Mouse (Mus musculus): ENCODE measurements around the gene Six3. TPM values are rescaled to one million over a fixed set of nuclear protein-coding genes. Genes with fewer than 3 reads are reported as not detected.

Gene Six3
- polyA plus RNA-seq, 1 experiment from 2014 or later, result not detected

DNA sequence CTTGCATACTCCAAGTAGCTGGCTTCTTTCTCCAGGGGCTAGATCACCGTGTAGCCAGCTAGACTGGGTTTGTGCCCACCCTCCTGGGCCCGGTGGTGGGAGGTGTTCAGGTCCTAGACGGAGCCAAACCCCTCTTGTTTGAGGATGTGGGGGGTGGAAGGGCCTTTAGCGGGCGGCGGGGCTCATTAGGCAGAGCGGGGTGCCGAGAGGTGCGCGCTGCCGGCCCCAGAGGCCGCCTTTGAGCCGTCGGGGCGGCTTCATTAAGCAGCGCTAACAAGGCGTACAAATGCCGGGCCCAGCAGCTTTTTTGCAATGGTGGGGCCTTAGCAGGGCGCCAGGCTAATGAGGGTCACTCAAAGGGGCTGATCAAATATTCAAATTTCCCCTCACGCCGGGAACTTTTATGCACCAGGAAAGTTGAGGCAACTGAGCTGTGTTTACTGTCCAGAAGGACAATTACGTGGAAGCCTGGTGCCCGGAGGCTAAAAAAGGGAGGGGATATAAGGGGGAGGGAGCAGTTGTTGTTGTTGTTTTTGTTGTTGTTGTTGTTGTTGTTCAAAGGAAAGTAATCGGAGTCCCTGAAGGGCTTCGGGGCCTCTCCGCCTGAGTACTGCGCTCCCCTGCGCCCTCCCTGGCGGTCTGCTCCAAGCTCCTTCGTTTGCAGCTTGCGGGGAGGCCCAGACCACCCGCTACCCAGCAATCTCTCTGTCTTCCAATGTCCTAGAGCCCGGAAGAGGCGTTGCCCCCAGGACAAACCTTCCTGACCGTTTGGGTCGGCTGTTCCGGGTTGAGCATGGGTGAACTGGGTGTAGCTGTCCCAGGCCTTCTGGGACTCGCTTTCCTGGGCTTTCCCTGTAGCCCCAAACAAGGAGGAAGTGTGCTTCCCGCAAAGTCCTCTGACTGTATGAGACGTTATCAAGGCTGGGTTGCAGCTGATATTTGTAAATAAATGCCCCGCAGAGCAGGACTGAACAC, 3.4 kb downstream of the Six3 start:
- no peak for ATAC-seq (replicated peaks; ENCODE audit: low FRiP score)

GRCm38 (mm10) chr17:85617566-85618358, 4.4 kb downstream of the Six3 start:
- Histone ChIP-seq H3K27ac (ENCODE audit: low read depth, low read length) (no peak overlapping the region), H3K9me3 (ENCODE audit: control insufficient read depth, low read length) (no peaks in the 10 kb centered on the region), H3K27me3 (replicated peaks; ENCODE audit: control insufficient read depth, insufficient read depth, low read length) (peaks cover 100% of the 10 kb centered on the region), H3K9ac (ENCODE audit: low read depth, low read length) (no peak overlapping the region), H3K4me2 (peak overlapping the region; percentile 19), H3K36me3 (ENCODE audit: control insufficient read depth, insufficient read depth, low read length) (no peaks in the 10 kb centered on the region), H3K4me1 (replicated peaks; ENCODE audit: control insufficient read depth, insufficient read depth, low read length) (no peaks in the 10 kb centered on the region), H3K4me3 (ENCODE audit: low read depth, low read length) (no peak overlapping the region)
- DNase-seq (ENCODE audit: low spot score) (no peak), ATAC-seq (replicated peaks; ENCODE audit: low FRiP score) (no peak)
- WGBS, result 1% methylated on average over 36 of the region's 36 CpGs

More for the DNA sequence above, 3.4 kb downstream of the Six3 start:
- H3K27me3 ChIP-seq (replicated peaks; ENCODE audit: control insufficient read depth, insufficient read depth, low read length), result peaks cover 100% of the 10 kb centered on the region
- 2% methylated on average over 41 of the region's 41 CpGs for WGBS
- no peaks in the 10 kb centered on the region for H3K4me1 ChIP-seq (replicated peaks; ENCODE audit: control insufficient read depth, insufficient read depth, low read length)
- H3K27ac ChIP-seq (ENCODE audit: low read depth, low read length), result no peak overlapping the region
- H3K9me3 ChIP-seq (ENCODE audit: control insufficient read depth, low read length), result no peaks in the 10 kb centered on the region
- no peak overlapping the region for H3K4me2 ChIP-seq
- DNase-seq (ENCODE audit: low spot score), result no peak
- H3K36me3 ChIP-seq (ENCODE audit: control insufficient read depth, insufficient read depth, low read length), result no peaks in the 10 kb centered on the region
- no peak overlapping the region for H3K4me3 ChIP-seq (ENCODE audit: low read depth, low read length)
- no peak overlapping the region for H3K9ac ChIP-seq (ENCODE audit: low read depth, low read length)

DNA sequence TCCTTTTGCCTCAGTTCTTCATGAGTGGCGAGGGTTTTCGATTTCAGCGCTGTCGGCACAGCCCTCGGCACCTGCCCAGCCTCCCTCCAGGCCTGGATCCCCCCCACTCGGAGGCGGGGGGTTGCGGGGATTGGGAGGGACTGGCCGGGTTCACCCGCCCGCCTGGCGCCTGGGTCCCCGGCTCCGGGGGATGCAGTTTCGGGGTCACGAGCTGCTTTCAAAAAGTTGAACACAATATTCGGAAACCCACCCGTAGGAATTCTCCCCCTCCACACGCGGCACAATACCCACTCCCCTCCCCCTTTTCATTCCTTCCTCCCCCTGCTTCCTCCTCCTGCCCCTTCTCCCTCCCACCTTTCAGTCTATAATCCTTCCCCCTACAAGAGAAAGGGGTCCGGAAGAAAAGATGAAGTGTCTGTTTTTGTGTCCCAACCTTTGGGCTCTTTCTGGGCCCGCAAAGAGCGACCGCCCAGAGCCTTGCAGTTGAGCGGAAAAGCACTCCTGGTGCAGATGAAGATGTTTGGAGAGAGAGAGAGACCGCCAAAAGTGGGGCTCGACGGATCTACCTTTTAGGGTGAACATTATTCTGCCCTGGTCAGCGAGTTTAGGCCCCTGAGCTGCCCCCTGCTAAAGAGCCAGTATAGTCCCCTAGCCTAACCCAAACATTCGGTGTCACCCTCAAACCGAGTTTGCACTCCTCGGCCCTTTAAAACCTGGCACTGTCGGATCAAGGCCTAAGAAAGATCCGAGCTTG, 5.1 kb downstream of the Six3 start:
- DNase-seq (ENCODE audit: low spot score), result no peak
- WGBS, result 2% methylated on average over 34 of the region's 34 CpGs
- no peaks in the 10 kb centered on the region for H3K36me3 ChIP-seq (ENCODE audit: control insufficient read depth, insufficient read depth, low read length)
- no peak overlapping the region for H3K9ac ChIP-seq (ENCODE audit: low read depth, low read length)
- ATAC-seq (replicated peaks; ENCODE audit: low FRiP score), result no peak
- H3K27me3 ChIP-seq (replicated peaks; ENCODE audit: control insufficient read depth, insufficient read depth, low read length), result peaks cover 100% of the 10 kb centered on the region
- no peak overlapping the region for H3K27ac ChIP-seq (ENCODE audit: low read depth, low read length)
- peak overlapping the region; percentile 19 for H3K4me2 ChIP-seq
- no peak overlapping the region for H3K4me3 ChIP-seq (ENCODE audit: low read depth, low read length)
- no peaks in the 10 kb centered on the region for H3K9me3 ChIP-seq (ENCODE audit: control insufficient read depth, low read length)
- no peaks in the 10 kb centered on the region for H3K4me1 ChIP-seq (replicated peaks; ENCODE audit: control insufficient read depth, insufficient read depth, low read length)

DNA sequence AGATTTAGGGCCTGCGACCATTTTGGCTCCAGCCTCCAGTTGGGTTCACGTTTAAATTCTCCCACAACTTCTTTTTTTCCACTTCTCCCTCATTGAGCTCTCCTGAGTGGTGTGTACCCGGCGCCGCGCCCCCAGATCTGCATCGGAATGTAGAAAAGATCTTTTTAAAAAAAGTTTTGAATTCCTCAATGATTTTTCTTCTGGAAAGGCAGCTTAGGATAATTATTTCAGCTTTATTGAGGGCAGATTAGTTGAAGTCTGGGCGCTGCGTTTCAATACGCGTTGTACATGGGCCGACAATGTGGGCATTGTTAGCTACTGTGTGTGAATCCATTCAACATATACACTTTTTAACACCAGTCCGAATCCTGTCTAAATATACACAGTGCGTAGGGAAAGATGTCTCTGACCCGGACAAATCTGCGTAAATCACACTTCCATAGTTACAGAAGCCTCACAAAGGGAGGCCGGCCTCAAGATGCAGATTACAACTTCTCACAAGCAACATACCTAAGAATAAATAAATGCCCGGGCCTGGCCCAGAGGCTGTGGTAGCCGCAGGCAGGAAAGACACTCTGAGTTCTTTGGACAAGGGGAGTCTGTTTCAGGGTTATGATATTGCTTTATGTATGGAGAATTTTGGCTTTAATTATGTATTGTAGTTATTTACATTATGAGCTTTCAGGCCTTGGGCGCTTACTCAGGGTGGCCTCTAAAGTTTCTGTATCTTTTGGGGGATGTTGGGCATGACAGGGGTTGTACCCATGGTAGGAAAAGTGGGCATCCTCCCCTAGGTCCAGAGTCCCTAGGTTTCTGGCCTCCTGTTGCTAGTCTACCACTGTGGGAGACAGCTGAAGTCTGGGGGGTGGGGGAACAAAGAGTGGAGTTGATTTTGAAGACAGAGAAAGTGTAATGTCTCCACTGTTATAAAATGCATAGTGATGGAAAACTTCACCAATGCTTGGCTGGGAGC, 6.0 kb downstream of the Six3 start:
- 8% methylated on average over 20 of the region's 20 CpGs for WGBS
- Histone ChIP-seq H3K27me3 (replicated peaks; ENCODE audit: control insufficient read depth, insufficient read depth, low read length) (peaks cover 100% of the 10 kb centered on the region), H3K27ac (ENCODE audit: low read depth, low read length) (no peak overlapping the region), H3K9me3 (ENCODE audit: control insufficient read depth, low read length) (no peaks in the 10 kb centered on the region), H3K9ac (ENCODE audit: low read depth, low read length) (no peak overlapping the region), H3K4me1 (replicated peaks; ENCODE audit: control insufficient read depth, insufficient read depth, low read length) (no peaks in the 10 kb centered on the region), H3K4me3 (ENCODE audit: low read depth, low read length) (no peak overlapping the region), H3K4me2 (no peak overlapping the region), H3K36me3 (ENCODE audit: control insufficient read depth, insufficient read depth, low read length) (no peaks in the 10 kb centered on the region)
- ATAC-seq (replicated peaks; ENCODE audit: low FRiP score) (no peak), DNase-seq (ENCODE audit: low spot score) (no peak)

DNA sequence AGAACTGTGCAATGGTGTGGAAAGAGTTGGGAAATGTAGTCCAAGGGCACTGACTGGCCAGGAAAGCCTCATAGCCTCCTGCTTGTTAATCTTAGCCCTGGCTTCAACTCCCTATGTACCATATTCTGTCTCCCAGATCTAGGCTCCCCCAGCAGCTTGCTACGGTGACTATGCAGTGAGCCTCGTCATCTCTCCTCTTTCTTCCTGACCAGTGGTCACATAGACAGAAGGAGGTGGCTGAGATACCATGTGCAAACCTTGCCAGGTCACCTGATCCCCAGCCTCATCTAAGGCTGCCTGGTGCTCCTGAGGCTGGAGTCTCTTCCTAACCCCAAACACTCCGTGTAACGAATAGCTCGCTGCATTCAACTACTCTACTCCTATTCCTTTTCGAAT, 6.7 kb downstream of the Six3 start:
- H3K9me3 ChIP-seq (ENCODE audit: control insufficient read depth, low read length), result no peaks in the 10 kb centered on the region
- H3K4me1 ChIP-seq (replicated peaks; ENCODE audit: control insufficient read depth, insufficient read depth, low read length), result no peaks in the 10 kb centered on the region

GRCm38 (mm10) chr17:85620680-85621504, 7.5 kb downstream of the Six3 start:
- Histone ChIP-seq H3K4me2 (peak overlapping the region; percentile 33), H3K4me1 (replicated peaks; ENCODE audit: control insufficient read depth, insufficient read depth, low read length) (no peaks in the 10 kb centered on the region), H3K9ac (ENCODE audit: low read depth, low read length) (no peak overlapping the region), H3K27ac (ENCODE audit: low read depth, low read length) (no peak overlapping the region), H3K4me3 (ENCODE audit: low read depth, low read length) (0 out of 2 replicates have a peak overlapping the region, but pooled peaks have one; percentile 0), H3K27me3 (replicated peaks; ENCODE audit: control insufficient read depth, insufficient read depth, low read length) (peaks cover 100% of the 10 kb centered on the region), H3K36me3 (ENCODE audit: control insufficient read depth, insufficient read depth, low read length) (no peaks in the 10 kb centered on the region), H3K9me3 (ENCODE audit: control insufficient read depth, low read length) (no peaks in the 10 kb centered on the region)
- ATAC-seq (replicated peaks; ENCODE audit: low FRiP score), result no peak
- WGBS, result under 1% methylated on average over 50 of the region's 54 CpGs
- DNase-seq (ENCODE audit: low spot score), result no peak

More for the DNA sequence above, 6.7 kb downstream of the Six3 start:
- no peak for DNase-seq (ENCODE audit: low spot score)
- Histone ChIP-seq H3K36me3 (ENCODE audit: control insufficient read depth, insufficient read depth, low read length) (no peaks in the 10 kb centered on the region), H3K27me3 (replicated peaks; ENCODE audit: control insufficient read depth, insufficient read depth, low read length) (peaks cover 100% of the 10 kb centered on the region), H3K4me2 (no peak overlapping the region), H3K4me3 (ENCODE audit: low read depth, low read length) (no peak overlapping the region), H3K9ac (ENCODE audit: low read depth, low read length) (no peak overlapping the region), H3K27ac (ENCODE audit: low read depth, low read length) (no peak overlapping the region)
- WGBS, result under 1% methylated on average over 6 of the region's 6 CpGs
- no peak for ATAC-seq (replicated peaks; ENCODE audit: low FRiP score)

GRCm38 (mm10) chr17:85621505-85622310, 8.3 kb downstream of the Six3 start:
- Histone ChIP-seq H3K27ac (ENCODE audit: low read depth, low read length) (no peak overlapping the region), H3K9ac (ENCODE audit: low read depth, low read length) (no peak overlapping the region)

More at GRCm38 (mm10) chr17:85621505-85622310, 8.3 kb downstream of the Six3 start:
- Histone ChIP-seq H3K4me2 (peak overlapping the region; percentile 33), H3K36me3 (ENCODE audit: control insufficient read depth, insufficient read depth, low read length) (no peaks in the 10 kb centered on the region), H3K9me3 (ENCODE audit: control insufficient read depth, low read length) (no peaks in the 10 kb centered on the region), H3K4me1 (replicated peaks; ENCODE audit: control insufficient read depth, insufficient read depth, low read length) (no peaks in the 10 kb centered on the region), H3K4me3 (ENCODE audit: low read depth, low read length) (0 out of 2 replicates have a peak overlapping the region, but pooled peaks have one; percentile 0), H3K27me3 (replicated peaks; ENCODE audit: control insufficient read depth, insufficient read depth, low read length) (peaks cover 100% of the 10 kb centered on the region)
- 1% methylated on average over 67 of the region's 67 CpGs for WGBS
- DNase-seq (ENCODE audit: low spot score), result no peak
- ATAC-seq (replicated peaks; ENCODE audit: low FRiP score), result no peak

All from liver, embryonic 11.5 days (tissue).